Comparison of ENCODE assay signal across 30 mouse cellular contexts in genomic region chr7:122528201-122528600, GRCm38 (mm10).
"Had no signal": no experiment of that assay in that cellular context is flagged by ENCODE, and none has a peak within 500 bp of the region (broad histone marks: within the 10 kb centered on the region; RNA-seq: fewer than 3 reads in every experiment).

No protein-coding gene starts in this region.

- H3K4me1 ChIP-seq: limb, embryonic 10.5 days; limb, embryonic 12.5 days; limb, embryonic 13.5 days; limb, embryonic 15.5 days; liver, embryonic 12.5 days; liver, embryonic 13.5 days; liver, embryonic 15.5 days; lung, embryonic 15.5 days; midbrain, embryonic 15.5 days had no signal

- H3K9ac ChIP-seq: limb, embryonic 12.5 days; limb, embryonic 13.5 days; limb, embryonic 15.5 days; liver, embryonic 12.5 days; liver, embryonic 13.5 days; liver, embryonic 14.5 days; liver, embryonic 15.5 days; liver, postnatal 0 days; lung, embryonic 14.5 days; lung, embryonic 15.5 days; midbrain, embryonic 12.5 days; midbrain, embryonic 13.5 days; midbrain, embryonic 15.5 days had no signal

- H3K9me3 ChIP-seq: limb, embryonic 10.5 days; limb, embryonic 12.5 days; limb, embryonic 13.5 days; limb, embryonic 15.5 days; liver, embryonic 12.5 days; liver, embryonic 13.5 days; liver, embryonic 15.5 days; lung, embryonic 15.5 days; midbrain, embryonic 10.5 days; midbrain, embryonic 12.5 days; midbrain, embryonic 15.5 days had no signal

- H3K36me3 ChIP-seq: limb, embryonic 10.5 days; limb, embryonic 12.5 days; limb, embryonic 13.5 days; limb, embryonic 15.5 days; liver, embryonic 12.5 days; liver, embryonic 13.5 days; liver, embryonic 15.5 days; lung, embryonic 15.5 days; midbrain, embryonic 10.5 days; midbrain, embryonic 12.5 days; midbrain, embryonic 13.5 days; midbrain, embryonic 15.5 days had no signal

- H3K27me3 ChIP-seq: limb, embryonic 12.5 days; limb, embryonic 13.5 days; limb, embryonic 15.5 days; liver, embryonic 12.5 days; liver, embryonic 13.5 days; liver, embryonic 15.5 days; lung, embryonic 15.5 days; megakaryocyte, embryonic 14.5 days; midbrain, embryonic 12.5 days; midbrain, embryonic 13.5 days; midbrain, embryonic 15.5 days had no signal

- H3K4me3 ChIP-seq: left cerebral cortex, adult 2 months; limb, embryonic 10.5 days; limb, embryonic 12.5 days; limb, embryonic 13.5 days; limb, embryonic 15.5 days; liver, embryonic 12.5 days; liver, embryonic 13.5 days; liver, embryonic 15.5 days; lung, embryonic 15.5 days; megakaryocyte, embryonic 14.5 days; midbrain, embryonic 10.5 days; midbrain, embryonic 12.5 days; midbrain, embryonic 13.5 days; midbrain, embryonic 15.5 days; myocyte had no signal

- ATAC-seq: liver, embryonic 12.5 days; liver, postnatal 0 days; lung, postnatal 0 days; midbrain, embryonic 13.5 days; midbrain, embryonic 15.5 days had no signal

- H3K4me2 ChIP-seq: limb, embryonic 12.5 days; limb, embryonic 13.5 days; limb, embryonic 15.5 days; liver, embryonic 11.5 days; liver, embryonic 12.5 days; liver, embryonic 13.5 days; liver, embryonic 15.5 days; lung, embryonic 14.5 days; lung, embryonic 15.5 days; midbrain, embryonic 12.5 days; midbrain, embryonic 13.5 days; midbrain, embryonic 15.5 days had no signal

- H3K27ac ChIP-seq: left cerebral cortex, adult 2 months; limb, embryonic 10.5 days; limb, embryonic 12.5 days; limb, embryonic 13.5 days; limb, embryonic 15.5 days; liver, embryonic 12.5 days; liver, embryonic 13.5 days; liver, embryonic 14.5 days; liver, embryonic 15.5 days; lung, embryonic 15.5 days; macrophage; midbrain, embryonic 10.5 days; midbrain, embryonic 12.5 days; midbrain, embryonic 13.5 days; midbrain, embryonic 15.5 days had no signal

- DNase-seq: left cerebral cortex, postnatal 4 days; liver; liver, embryonic 13.5 days; liver, postnatal 0 days; lung, adult 18-20 months; lung, adult 2 months; lung, postnatal 10 days; lung, postnatal 14 days; lung, postnatal 36 days; lung, postnatal 4 days; midbrain, embryonic 14.5 days had no signal
